Mouse (Mus musculus): ENCODE results near the gene Zfp512. TPM values are rescaled to one million over a fixed set of nuclear protein-coding genes. Genes with fewer than 3 reads are reported as not detected.

Zfp512 gene
- 63.9 TPM for polyA plus RNA-seq (2017; shearing (Covaris generic))

GRCm38 (mm10) chr5:31451878-31452561 lies at the start of gene Zfp512:
Gene Zfp512, plus strand, starts transcription at chr5:31452431.

GRCm38 (mm10) chr5:31485440-31485839 lies 33.2 kb downstream of the Zfp512 start, which contains the start of gene 4930548H24Rik:
Gene 4930548H24Rik, plus strand, starts transcription at chr5:31485740.

GRCm38 (mm10) chr5:31494513-31495297 lies 42.5 kb downstream of the Zfp512 start, which contains the start of gene Gpn1:
Gene Gpn1, plus strand, starts transcription at chr5:31494741.

GRCm38 (mm10) chr5:31526354-31527116 lies 74.3 kb downstream of the Zfp512 start, which contains the start of gene Slc4a1ap:
Gene Slc4a1ap, plus strand, starts transcription at chr5:31526995.

GRCm38 (mm10) chr5:31527707-31528106 lies 75.5 kb downstream of the Zfp512 start, which contains the start of gene Supt7l:
Gene Supt7l, minus strand, starts transcription at chr5:31527807.

Other genes starting within 250 kb of the Zfp512 start
- gene Ppm1g, start 231.7 kb upstream of the Zfp512 start, polyA plus RNA-seq (2017; shearing (Covaris generic)), result 67.4 TPM
- 209 TPM for gene Nrbp1, start 211.6 kb upstream of the Zfp512 start, polyA plus RNA-seq (2017; shearing (Covaris generic))
- not detected for gene Gm9970, start 211.2 kb upstream of the Zfp512 start, polyA plus RNA-seq (2017; shearing (Covaris generic))
- gene Krtcap3, start 200.7 kb upstream of the Zfp512 start, polyA plus RNA-seq (2017; shearing (Covaris generic)), result 45.4 TPM
- gene Ift172, start 161.3 kb upstream of the Zfp512 start, polyA plus RNA-seq (2017; shearing (Covaris generic)), result 10.7 TPM
- not detected for gene Fndc4, start 156.4 kb upstream of the Zfp512 start, polyA plus RNA-seq (2017; shearing (Covaris generic))
- gene Gckr, start 155.0 kb upstream of the Zfp512 start, polyA plus RNA-seq (2017; shearing (Covaris generic)), result not detected
- gene 4930548H24Rik, start 33.3 kb downstream of the Zfp512 start, polyA plus RNA-seq (2017; shearing (Covaris generic)), result 0.17 TPM
- 47.4 TPM for gene Gpn1, start 42.3 kb downstream of the Zfp512 start, polyA plus RNA-seq (2017; shearing (Covaris generic))
- gene Slc4a1ap, start 74.6 kb downstream of the Zfp512 start, polyA plus RNA-seq (2017; shearing (Covaris generic)), result 57.0 TPM
- gene Supt7l, start 75.4 kb downstream of the Zfp512 start, polyA plus RNA-seq (2017; shearing (Covaris generic)), result 27.7 TPM
- 221 TPM for gene Mrpl33, start 144.5 kb downstream of the Zfp512 start, polyA plus RNA-seq (2017; shearing (Covaris generic))
- 20.0 TPM for gene Rbks, start 245.2 kb downstream of the Zfp512 start, polyA plus RNA-seq (2017; shearing (Covaris generic))
- gene Babam2, start 245.3 kb downstream of the Zfp512 start, polyA plus RNA-seq (2017; shearing (Covaris generic)), result 60.7 TPM

Measured in inflammation-experienced regulatory T-cells, adult 16 weeks (primary cell).